Comparison of ENCODE assay signal across 19 mouse cellular contexts in genomic region chr6:119062695-119063094, GRCm38 (mm10).
"Had no signal": no experiment of that assay in that cellular context is flagged by ENCODE, and none has a peak within 500 bp of the region (broad histone marks: within the 10 kb centered on the region; RNA-seq: fewer than 3 reads in every experiment).

No protein-coding gene starts in this region.

- H3K9ac ChIP-seq: limb, embryonic 12.5 days; limb, embryonic 15.5 days; liver, embryonic 14.5 days; liver, postnatal 0 days; lung, embryonic 14.5 days had no signal

- H3K27ac ChIP-seq: kidney, postnatal 0 days; limb, embryonic 12.5 days; limb, embryonic 15.5 days; liver, embryonic 14.5 days; macrophage; midbrain, embryonic 10.5 days; stomach, postnatal 0 days had no signal

- H3K4me3 ChIP-seq: limb, embryonic 12.5 days; limb, embryonic 15.5 days; megakaryocyte, embryonic 14.5 days; midbrain, embryonic 10.5 days had no signal

- H3K36me3 ChIP-seq: limb, embryonic 12.5 days; limb, embryonic 15.5 days; midbrain, embryonic 10.5 days had no signal

- H3K9me3 ChIP-seq: limb, embryonic 12.5 days; limb, embryonic 15.5 days; megakaryocyte, embryonic 14.5 days; midbrain, embryonic 10.5 days had no signal

- H3K4me1 ChIP-seq: megakaryocyte, embryonic 14.5 days had no signal

- H3K4me2 ChIP-seq: limb, embryonic 12.5 days; limb, embryonic 15.5 days; liver, embryonic 11.5 days; lung, embryonic 14.5 days had no signal

- H3K27me3 ChIP-seq: limb, embryonic 12.5 days; limb, embryonic 15.5 days had no signal

- DNase-seq: kidney, adult 2 months; kidney, postnatal 25 days; left cerebral cortex, postnatal 4 days; liver, postnatal 0 days; lung, embryonic 14.5 days; thymus, adult 2 months; thymus, postnatal 14 days; thymus, postnatal 4 days had no signal

- ATAC-seq: liver, postnatal 0 days; lung, postnatal 0 days; midbrain, embryonic 16.5 days had no signal
